Mouse (Mus musculus): ENCODE results near the gene St13. TPM values are rescaled to one million over a fixed set of nuclear protein-coding genes. Genes with fewer than 3 reads are reported as not detected.

Gene St13
- polyA plus RNA-seq (2015; fragmentation: Illumina TruSeq; extraction: RNeasy Lipid Tissue Mini Kit (QIAGEN cat#74804); ENCODE audit: insufficient read depth, low replicate concordance) = 197 TPM

GRCm38 (mm10) chr15:81399638-81400315 is at the start of gene St13, which contains the start of gene Xpnpep3:
Gene St13 (minus strand): TSS chr15:81400077.
Gene Xpnpep3 (plus strand): TSS chr15:81400138.

GRCm38 (mm10) chr15:81408199-81408598 is 8.3 kb upstream of the St13 start, which contains the start of gene Dnajb7:
Gene Dnajb7 (minus strand): TSS chr15:81408299.

DNA sequence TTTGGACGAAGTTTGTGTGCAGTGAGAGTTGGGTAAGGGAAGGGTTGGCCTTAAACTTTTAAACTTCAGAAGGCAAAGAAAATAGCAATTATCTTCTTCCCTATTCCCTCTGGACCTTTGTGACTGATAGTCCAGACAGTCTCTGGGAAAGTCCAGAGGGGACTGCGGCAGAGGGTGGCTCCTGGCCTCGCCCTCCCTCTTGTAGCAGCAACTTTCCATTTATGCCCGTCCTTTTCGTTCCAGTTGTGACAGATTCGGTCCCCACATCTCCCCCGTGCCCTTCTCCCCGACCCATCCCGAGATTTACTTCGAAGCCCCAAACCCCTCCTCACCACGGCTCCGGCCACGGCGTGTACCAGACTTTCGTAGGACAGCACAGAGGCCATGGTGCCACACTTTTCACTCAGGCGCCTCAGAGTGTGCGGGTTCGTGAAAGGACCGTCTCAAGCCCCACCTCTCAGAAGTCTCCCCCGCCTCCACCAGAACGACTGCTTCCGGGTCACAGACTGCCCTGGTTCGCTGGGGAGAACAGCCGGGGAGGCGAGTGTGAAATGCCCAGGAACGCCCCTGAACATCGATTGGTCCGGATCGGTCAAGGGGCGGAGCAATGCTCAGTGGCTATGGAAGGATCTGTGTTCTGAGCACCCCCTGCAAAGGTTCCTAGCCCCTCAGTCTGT is 39.4 kb downstream of the St13 start, which contains the start of gene Slc25a17:
Gene Slc25a17 (minus strand): TSS at position 468 of the 677 bp plus-strand sequence.

Other genes starting within 250 kb of the St13 start
- 28.4 TPM for gene Mrtfa, start 209.3 kb downstream of the St13 start, polyA plus RNA-seq (2015; fragmentation: Illumina TruSeq; extraction: RNeasy Lipid Tissue Mini Kit (QIAGEN cat#74804); ENCODE audit: insufficient read depth, low replicate concordance)
- gene Mchr1, start 164.6 kb downstream of the St13 start, polyA plus RNA-seq (2015; fragmentation: Illumina TruSeq; extraction: RNeasy Lipid Tissue Mini Kit (QIAGEN cat#74804); ENCODE audit: insufficient read depth, low replicate concordance) = not detected
- 60.3 TPM for gene Slc25a17, start 39.3 kb downstream of the St13 start, polyA plus RNA-seq (2015; fragmentation: Illumina TruSeq; extraction: RNeasy Lipid Tissue Mini Kit (QIAGEN cat#74804); ENCODE audit: insufficient read depth, low replicate concordance)
- gene Xpnpep3, start 61 bp upstream of the St13 start, polyA plus RNA-seq (2015; fragmentation: Illumina TruSeq; extraction: RNeasy Lipid Tissue Mini Kit (QIAGEN cat#74804); ENCODE audit: insufficient read depth, low replicate concordance) = 13.0 TPM
- gene Dnajb7, start 8.2 kb upstream of the St13 start, polyA plus RNA-seq (2015; fragmentation: Illumina TruSeq; extraction: RNeasy Lipid Tissue Mini Kit (QIAGEN cat#74804); ENCODE audit: insufficient read depth, low replicate concordance) = 0.64 TPM
- gene Rbx1, start 66.2 kb upstream of the St13 start, polyA plus RNA-seq (2015; fragmentation: Illumina TruSeq; extraction: RNeasy Lipid Tissue Mini Kit (QIAGEN cat#74804); ENCODE audit: insufficient read depth, low replicate concordance) = 151 TPM
- 110 TPM for gene Ep300, start 185.3 kb upstream of the St13 start, polyA plus RNA-seq (2015; fragmentation: Illumina TruSeq; extraction: RNeasy Lipid Tissue Mini Kit (QIAGEN cat#74804); ENCODE audit: insufficient read depth, low replicate concordance)